Mouse (Mus musculus) brain, embryonic 14.5 days (tissue): ENCODE results near the gene Fam110a.

Experiments
- CTCF ChIP-seq: fragments of 200-500 bp; IDR thresholded peaks from 2 replicates; pipeline ENCODE4 v1.5.1; 2012; ENCODE audit warnings: inconsistent platforms, mild to moderate bottlenecking, moderate library complexity, borderline replicate concordance; ENCODE audit not compliant: insufficient read depth, insufficient read length; ENCODE audit errors: extremely low read depth
- POLR2A ChIP-seq: fragments of 200-500 bp; IDR thresholded peaks from 2 replicates; pipeline ENCODE4 v1.6.1; 2012; ENCODE audit warnings: mild to moderate bottlenecking, inconsistent platforms, borderline replicate concordance; ENCODE audit not compliant: poor library complexity, insufficient read depth, insufficient read length, severe bottlenecking; ENCODE audit errors: extremely low read depth

DNA sequence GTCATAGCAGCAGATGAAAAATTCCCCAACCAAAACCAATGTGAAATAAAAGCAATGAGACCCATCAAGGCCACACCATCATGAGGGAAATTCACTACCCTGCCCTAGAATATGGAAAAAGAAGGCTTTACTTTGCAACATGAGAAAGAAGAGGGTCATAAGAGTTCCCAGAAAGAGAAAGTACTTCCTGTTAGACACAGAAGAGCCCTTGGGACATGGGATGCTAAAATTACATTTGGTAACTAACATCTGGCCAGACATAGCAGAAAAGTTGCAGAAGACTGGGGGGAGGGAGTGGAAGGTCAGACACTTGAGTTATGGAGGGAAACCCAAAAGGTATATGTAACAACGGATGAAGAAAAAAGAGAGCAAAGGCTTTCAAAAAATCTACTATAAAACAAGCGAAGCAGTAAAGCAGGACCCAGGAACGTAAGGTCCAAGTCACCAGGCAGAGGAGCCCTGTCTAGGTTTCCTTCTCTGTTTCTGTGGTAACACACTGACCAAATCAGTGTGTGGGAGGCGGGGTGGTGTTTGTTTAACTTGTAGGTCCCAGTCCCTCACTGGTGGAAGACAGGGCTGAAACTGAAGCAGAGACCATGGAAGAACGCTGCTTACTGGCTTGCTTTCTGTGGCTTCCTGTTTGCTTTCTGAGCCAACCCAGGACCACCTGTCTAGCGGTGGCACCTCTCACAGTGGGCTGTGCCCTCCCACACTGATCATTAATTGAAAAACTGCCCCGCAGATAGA lies 5.6 kb upstream of the Fam110a start:
- no peak for TF ChIP-seq CTCF
- TF ChIP-seq POLR2A: no peak
